Mouse (Mus musculus) hindbrain, postnatal 0 days (tissue): ENCODE results near the gene Slc2a13. TPM values are rescaled to one million over a fixed set of nuclear protein-coding genes. Genes with fewer than 3 reads are reported as not detected.
A peak's percentile ranks its signal among the peaks of the same experiment; 100 is the strongest.

Experiments used
- ATAC-seq: fragments of 200-750 bp; cut with Nextera tagmentation; 2 replicates; pipeline ENCODE4 v1.8.0; 2017; ENCODE audit warnings: mild to moderate bottlenecking, moderate TSS enrichment, moderate library complexity
- DNase-seq: peaks from one replicate; pipeline ENCODE4 v3.0.0-alpha.2; 2015; ENCODE audit warnings: low spot score
- H3K27ac ChIP-seq: fragments of 300-500 bp; sonication (generic); 2 replicates; pipeline ENCODE4 v1.5.1; 2014; ENCODE audit warnings: mild to moderate bottlenecking
- H3K27me3 ChIP-seq: fragments of 300-500 bp; sonication (generic); 2 replicates; pipeline ENCODE4 v1.6.1; 2014; ENCODE audit warnings: low read length, mixed read lengths; ENCODE audit not compliant: insufficient read depth
- H3K36me3 ChIP-seq: fragments of 300-500 bp; sonication (generic); 2 replicates; pipeline ENCODE4 v1.6.1; 2014; ENCODE audit warnings: low read length, mixed read lengths; ENCODE audit not compliant: insufficient read depth
- H3K4me1 ChIP-seq: fragments of 300-500 bp; sonication (generic); 2 replicates; pipeline ENCODE4 v1.6.1; 2014; ENCODE audit warnings: antibody characterized with exemption, low read length, mixed read lengths; ENCODE audit not compliant: insufficient read depth
- H3K4me2 ChIP-seq: fragments of 300-500 bp; sonication (generic); 2 replicates; pipeline ENCODE4 v1.6.1; 2014; ENCODE audit warnings: low read depth, mild to moderate bottlenecking, low read length, moderate library complexity, mixed read lengths
- H3K4me3 ChIP-seq: fragments of 300-500 bp; sonication (generic); 2 replicates; pipeline ENCODE4 v1.5.1; 2014; ENCODE audit warnings: low read length
- H3K9ac ChIP-seq: fragments of 300-500 bp; sonication (generic); replicated peaks from 2 replicates; pipeline ENCODE4 v1.6.1; 2014; ENCODE audit warnings: mild to moderate bottlenecking, low read length, moderate library complexity, mixed read lengths
- H3K9me3 ChIP-seq: fragments of 300-500 bp; sonication (generic); 2 replicates; pipeline ENCODE4 v1.6.1; 2016; ENCODE audit warnings: low read length, mixed read lengths
- CTCF ChIP-seq: IDR thresholded peaks from 2 replicates; pipeline ENCODE4 v1.5.1; 2016; ENCODE audit warnings: antibody characterized with exemption, control low read depth, low read depth
- WGBS: fragments of 180-500 bp; shearing (Covaris S2); extraction: QIAGEN DNeasy Blood & Tissue Kit; methylation state at CpG from one replicate; pipeline ENCODE4 v1.1.7; 2014; 5-methylcytosine and 5-hydroxymethylcytosine counted together
- polyA plus RNA-seq: library from polyadenylated mRNA; unstranded; fragments of >200 nt; fragmentation: Nextera tagmentation; extraction: Ambion mirVana; gene quantifications from 2 replicates; pipeline ENCODE4 v1.2.1, GENCODE M21; 2015
- total RNA-seq: library from RNA; depleted of rRNA; stranded (reverse); fragments of >200 nt; gene quantifications from 2 replicates; pipeline ENCODE4 v1.2.3, GENCODE M21; 2014

The Slc2a13 gene
- total and polyA plus RNA-seq, 2 experiments from 2014 or later: 4.3 to 27.9 TPM

- no peak overlapping the region for H3K27ac ChIP-seq
- H3K9ac ChIP-seq: no peak overlapping the region
- no peaks in the 10 kb centered on the region for H3K4me1 ChIP-seq
- ATAC-seq (no peak), DNase-seq (no peak)
- no peaks in the 10 kb centered on the region for H3K36me3 ChIP-seq
- TF ChIP-seq CTCF: no peak
- H3K4me2 ChIP-seq: no peak overlapping the region
- H3K9me3 ChIP-seq: no peaks in the 10 kb centered on the region
- H3K4me3 ChIP-seq: no peak overlapping the region
- WGBS: 86% methylated on average over 5 of the region's 5 CpGs
- no peaks in the 10 kb centered on the region for H3K27me3 ChIP-seq
These were observed 24.2 kb upstream of the Slc2a13 start for GRCm38 (mm10) chr15:91597290-91597689.

DNA sequence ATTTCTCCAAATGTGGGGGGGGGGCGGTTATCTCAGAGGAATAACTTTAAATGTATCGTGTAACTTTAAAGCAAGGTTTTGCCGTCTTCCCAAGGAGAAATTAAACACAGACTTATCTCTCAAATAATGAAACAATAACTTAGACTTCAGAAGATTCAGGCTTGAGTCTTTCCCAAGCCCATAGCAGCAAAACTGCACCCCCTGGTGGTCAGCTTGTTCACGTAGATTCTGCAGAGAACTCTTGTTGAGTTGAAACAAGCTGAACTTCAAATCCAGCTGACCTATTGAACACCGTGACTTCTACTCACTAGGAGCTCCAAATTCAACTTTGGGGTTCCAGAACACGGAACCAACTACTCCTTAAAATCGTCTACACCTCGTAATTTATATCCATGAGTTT, 1.4 kb upstream of the Slc2a13 start:
- Histone ChIP-seq H3K4me3 (no peak overlapping the region), H3K4me2 (no peak overlapping the region), H3K27me3 (no peaks in the 10 kb centered on the region), H3K9ac (no peak overlapping the region), H3K27ac (no peak overlapping the region), H3K9me3 (no peaks in the 10 kb centered on the region), H3K36me3 (no peaks in the 10 kb centered on the region), H3K4me1 (0 out of 2 replicates have a peak, but pooled peaks cover 5% of the 10 kb centered on the region)
- ATAC-seq (no peak), DNase-seq (peak; percentile 95)
- TF ChIP-seq CTCF: peak; percentile 87
- WGBS: 27% methylated on average over 8 of the region's 8 CpGs

DNA sequence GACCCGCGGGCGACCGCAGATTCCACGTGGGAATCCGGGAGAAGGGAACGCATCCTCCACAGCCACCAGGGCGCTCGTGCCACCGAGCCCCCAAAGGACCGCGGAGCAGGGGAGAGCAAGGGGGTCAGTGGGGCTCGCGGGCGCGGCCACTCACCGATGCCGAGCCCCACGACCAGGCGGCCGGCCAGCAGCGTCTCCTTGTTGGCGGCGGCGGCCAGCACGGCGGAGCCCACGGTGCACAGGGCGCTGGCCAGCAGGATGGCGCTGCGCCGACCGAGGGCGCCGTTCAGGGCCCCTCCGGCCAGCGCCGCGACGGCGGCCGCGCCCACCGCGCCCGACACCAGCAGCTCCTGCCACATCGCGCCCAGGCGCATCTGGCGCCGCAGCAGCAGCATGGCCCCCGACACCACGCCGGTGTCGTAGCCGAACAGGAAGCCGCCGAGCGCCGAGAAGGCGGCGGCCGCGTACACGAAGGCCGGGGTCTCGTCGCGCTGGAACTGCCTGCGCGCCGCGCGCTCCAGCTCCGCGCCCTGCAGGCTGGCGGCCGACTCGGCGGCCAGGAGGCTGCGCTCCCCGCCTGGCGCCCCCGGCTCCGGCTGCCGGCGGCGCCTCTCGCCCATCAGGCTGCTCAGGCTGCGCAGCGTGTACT, 516 bp downstream of the Slc2a13 start:
- peak; percentile 88 for ATAC-seq

DNA sequence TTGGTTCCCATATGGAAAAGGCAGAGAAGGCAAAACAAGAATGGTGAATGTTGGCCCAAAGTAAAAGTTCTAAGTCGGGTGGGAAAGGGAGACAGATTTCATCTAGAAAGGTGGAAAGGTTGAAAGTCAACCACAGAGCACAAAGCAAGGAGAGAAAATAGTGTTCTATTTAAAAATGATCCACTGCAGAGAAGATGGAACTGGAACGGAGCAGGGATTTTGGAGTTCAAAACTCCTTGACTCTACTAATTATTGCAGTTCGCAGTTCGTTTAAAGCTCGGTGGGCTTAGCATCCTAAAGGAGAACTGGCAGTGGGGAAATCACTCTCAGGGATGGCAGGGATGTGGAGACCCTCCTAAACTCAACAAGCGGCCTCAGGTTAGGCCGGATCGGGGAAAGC, 1.1 kb downstream of the Slc2a13 start:
- DNase-seq: no peak
- WGBS: 5% methylated on average over 8 of the region's 8 CpGs
- H3K27me3 ChIP-seq: no peaks in the 10 kb centered on the region
- no peaks in the 10 kb centered on the region for H3K9me3 ChIP-seq
- peak overlapping the region; percentile 85 for H3K4me3 ChIP-seq
- peak overlapping the region; percentile 86 for H3K4me2 ChIP-seq
- H3K27ac ChIP-seq: no peak overlapping the region
- H3K9ac ChIP-seq: peak overlapping the region; percentile 87
- ATAC-seq: no peak
- no peaks in the 10 kb centered on the region for H3K36me3 ChIP-seq
- no peak for TF ChIP-seq CTCF
- 0 out of 2 replicates have a peak, but pooled peaks cover 5% of the 10 kb centered on the region for H3K4me1 ChIP-seq

More for the DNA sequence above, 516 bp downstream of the Slc2a13 start:
- Histone ChIP-seq H3K4me1 (0 out of 2 replicates have a peak, but pooled peaks cover 5% of the 10 kb centered on the region), H3K4me3 (peak overlapping the region; percentile 85), H3K36me3 (no peaks in the 10 kb centered on the region), H3K9ac (peak overlapping the region; percentile 87), H3K9me3 (no peaks in the 10 kb centered on the region), H3K27me3 (no peaks in the 10 kb centered on the region), H3K27ac (peak overlapping the region; percentile 88), H3K4me2 (peak overlapping the region; percentile 86)
- DNase-seq: peak; percentile 72
- under 1% methylated on average over 60 of the region's 91 CpGs for WGBS
- TF ChIP-seq CTCF: no peak

GRCm38 (mm10) chr15:91566784-91567183, 6.3 kb downstream of the Slc2a13 start:
- ATAC-seq (no peak), DNase-seq (no peak)
- H3K27me3 ChIP-seq: no peaks in the 10 kb centered on the region
- no peak overlapping the region for H3K4me3 ChIP-seq
- TF ChIP-seq CTCF: no peak
- no peaks in the 10 kb centered on the region for H3K36me3 ChIP-seq
- no peaks in the 10 kb centered on the region for H3K9me3 ChIP-seq
- 0 out of 2 replicates have a peak, but pooled peaks cover 5% of the 10 kb centered on the region for H3K4me1 ChIP-seq
- no peak overlapping the region for H3K4me2 ChIP-seq
- WGBS: 59% methylated on average over 8 of the region's 8 CpGs
- no peak overlapping the region for H3K9ac ChIP-seq
- no peak overlapping the region for H3K27ac ChIP-seq

GRCm38 (mm10) chr15:91565025-91565605, 7.9 kb downstream of the Slc2a13 start:
- no peak for ATAC-seq
- TF ChIP-seq CTCF: no peak
- H3K4me3 ChIP-seq: no peak overlapping the region
- no peak overlapping the region for H3K27ac ChIP-seq
- no peak for DNase-seq
- no peak overlapping the region for H3K4me2 ChIP-seq
- no peak overlapping the region for H3K9ac ChIP-seq
- no peaks in the 10 kb centered on the region for H3K36me3 ChIP-seq
- WGBS: 96% methylated on average over 11 of the region's 11 CpGs
- no peaks in the 10 kb centered on the region for H3K27me3 ChIP-seq
- no peaks in the 10 kb centered on the region for H3K9me3 ChIP-seq
- H3K4me1 ChIP-seq: no peaks in the 10 kb centered on the region

DNA sequence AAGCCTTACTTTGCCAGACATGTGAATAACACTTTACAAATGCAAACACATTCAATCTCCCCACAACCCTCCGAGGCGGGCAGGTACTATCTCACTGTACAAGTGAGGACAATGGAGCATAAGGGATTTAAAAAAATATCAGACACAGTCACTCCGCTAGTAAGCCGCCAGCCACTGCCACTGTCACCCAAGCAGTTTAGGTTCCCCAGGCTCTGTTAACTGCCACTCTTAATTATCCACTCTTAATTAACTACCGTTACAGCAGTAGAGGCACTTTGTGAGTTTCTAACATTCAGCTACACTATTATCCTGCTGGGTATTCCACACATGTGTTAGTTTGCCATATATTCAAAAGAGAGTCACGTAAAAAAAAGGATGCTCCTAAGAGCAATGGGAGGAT, 11.3 kb downstream of the Slc2a13 start:
- Histone ChIP-seq H3K4me1 (no peaks in the 10 kb centered on the region), H3K4me3 (no peak overlapping the region), H3K27me3 (no peaks in the 10 kb centered on the region), H3K4me2 (no peak overlapping the region), H3K36me3 (no peaks in the 10 kb centered on the region), H3K9ac (no peak overlapping the region), H3K9me3 (no peaks in the 10 kb centered on the region), H3K27ac (no peak overlapping the region)
- ATAC-seq (no peak), DNase-seq (no peak)
- WGBS: 61% methylated on average over 6 of the region's 6 CpGs
- no peak for TF ChIP-seq CTCF
